29 mouse cellular contexts compared by ENCODE assay signal in genomic region chr11:113537199-113537586, GRCm38 (mm10).
A peak's percentile ranks its signal among the peaks of the same experiment; 100 is the strongest.
DNase-seq lines count a peak whose midpoint lies in the region; ATAC-seq and TF ChIP-seq lines count a peak whose summit lies in the region.
"Had no signal": no experiment of that assay in that cellular context is flagged by ENCODE, and none has a peak within 500 bp of the region (broad histone marks: within the 10 kb centered on the region; RNA-seq: fewer than 3 reads in every experiment).

No protein-coding gene starts in this region.

- no peak for ATAC-seq in stomach, postnatal 0 days (ENCODE audit: low FRiP score, low TSS enrichment)
- ATAC-seq: forebrain, embryonic 15.5 days; intestine, embryonic 15.5 days had no signal

- H3K36me3 ChIP-seq in thymus, adult 2 months (ENCODE audit: control insufficient read depth, insufficient read depth, low read length) = no peaks in the 10 kb centered on the region
- H3K36me3 ChIP-seq in embryonic facial prominence, embryonic 10.5 days (replicated peaks) = peaks cover 4% of the 10 kb centered on the region; the same call in 1 of the 2 replicates
- H3K36me3 ChIP-seq in macrophage (ENCODE audit: inconsistent target) = no peaks in the 10 kb centered on the region
- no peaks in the 10 kb centered on the region for H3K36me3 ChIP-seq in stomach, postnatal 0 days (ENCODE audit: control insufficient read depth, insufficient read depth, low read length)
- H3K36me3 ChIP-seq: embryonic facial prominence, embryonic 12.5 days; embryonic facial prominence, embryonic 15.5 days; forebrain, embryonic 12.5 days; forebrain, embryonic 15.5 days; hindbrain, embryonic 15.5 days; intestine, embryonic 15.5 days had no signal

- no peak for DNase-seq in thymus, adult 2 months
- DNase-seq in thymus, postnatal 10 days (ENCODE audit: low spot score in 2 of 2) = no peak
- no peak for DNase-seq in embryonic facial prominence, embryonic 10.5 days (ENCODE audit: low spot score)
- no peak for DNase-seq in stomach, postnatal 0 days (ENCODE audit: low spot score)
- no peak for DNase-seq in cerebellum, adult 11 months
- DNase-seq in right cerebral cortex, adult 18-20 months = no peak
- no peak for DNase-seq in adipocyte (ENCODE audit: low spot score)
- DNase-seq: adrenal gland, postnatal 14 days; B cell, adult 2 months; cerebellum, adult 11-12 months; cerebellum, adult 8-10 months; cerebellum, postnatal 10 days; cerebellum, postnatal 36 days; gastrocnemius, postnatal 25 days; heart, adult 2 months; heart, postnatal 14 days; heart, postnatal 4 days; kidney, adult 18-20 months had no signal

- no peak overlapping the region for H3K4me2 ChIP-seq in stomach, postnatal 0 days (replicated peaks; ENCODE audit: low read depth)
- H3K4me2 ChIP-seq: embryonic facial prominence, embryonic 12.5 days; embryonic facial prominence, embryonic 15.5 days; forebrain, embryonic 12.5 days; forebrain, embryonic 15.5 days; heart, embryonic 13.5 days; hindbrain, embryonic 15.5 days; intestine, embryonic 15.5 days had no signal

- H3K4me1 ChIP-seq in thymus, adult 2 months (replicated peaks; ENCODE audit: control insufficient read depth, insufficient read depth, low read length) = peaks cover 17% of the 10 kb centered on the region
- peaks cover 15% of the 10 kb centered on the region for H3K4me1 ChIP-seq in embryonic facial prominence, embryonic 10.5 days
- no peaks in the 10 kb centered on the region for H3K4me1 ChIP-seq in stomach, postnatal 0 days (replicated peaks; ENCODE audit: control insufficient read depth, insufficient read depth)
- H3K4me1 ChIP-seq: intestine, embryonic 15.5 days had no signal

- no peaks in the 10 kb centered on the region for H3K79me2 ChIP-seq in macrophage (ENCODE audit: inconsistent target)

- no peak for TF ChIP-seq CTCF in thymus, adult 2 months (IDR thresholded peaks at IDR 0.05; ENCODE audit: borderline replicate concordance, control insufficient read depth, extremely low read depth, insufficient read depth, low read length, poor library complexity)
- no peak for TF ChIP-seq CTCF in stomach, postnatal 0 days (IDR thresholded peaks at IDR 0.05; ENCODE audit: low read depth)

- no peak overlapping the region for H3K4me3 ChIP-seq in thymus, adult 2 months (ENCODE audit: control insufficient read depth, insufficient read depth, low read length)
- no peak overlapping the region for H3K4me3 ChIP-seq in embryonic facial prominence, embryonic 10.5 days
- H3K4me3 ChIP-seq in macrophage (ENCODE audit: inconsistent target) = no peak overlapping the region
- no peak overlapping the region for H3K4me3 ChIP-seq in stomach, postnatal 0 days (ENCODE audit: low read depth, low read length)
- H3K4me3 ChIP-seq: embryonic facial prominence, embryonic 12.5 days; embryonic facial prominence, embryonic 15.5 days; erythroblast, embryonic 14.5 days; forebrain, embryonic 12.5 days; forebrain, embryonic 15.5 days; heart, adult 2 months; heart, embryonic 10.5 days; heart, embryonic 13.5 days; hindbrain, embryonic 15.5 days; intestine, embryonic 15.5 days had no signal

- no peaks in the 10 kb centered on the region for H3K27me3 ChIP-seq in thymus, adult 2 months (ENCODE audit: control insufficient read depth, insufficient read depth, low read length)
- no peaks in the 10 kb centered on the region for H3K27me3 ChIP-seq in embryonic facial prominence, embryonic 10.5 days (replicated peaks; ENCODE audit: low read depth, poor library complexity, severe bottlenecking)
- H3K27me3 ChIP-seq in stomach, postnatal 0 days (ENCODE audit: control insufficient read depth, insufficient read depth, low read length) = no peaks in the 10 kb centered on the region
- H3K27me3 ChIP-seq: CH12.LX; embryonic facial prominence, embryonic 12.5 days; embryonic facial prominence, embryonic 15.5 days; forebrain, embryonic 12.5 days; forebrain, embryonic 15.5 days; hindbrain, embryonic 15.5 days; intestine, embryonic 15.5 days had no signal

- H3K9me3 ChIP-seq in embryonic facial prominence, embryonic 10.5 days = no peaks in the 10 kb centered on the region
- H3K9me3 ChIP-seq in stomach, postnatal 0 days (ENCODE audit: control insufficient read depth, low read length) = no peaks in the 10 kb centered on the region
- H3K9me3 ChIP-seq: embryonic facial prominence, embryonic 12.5 days; embryonic facial prominence, embryonic 15.5 days; forebrain, embryonic 12.5 days; forebrain, embryonic 15.5 days; heart, embryonic 10.5 days; heart, embryonic 13.5 days; hindbrain, embryonic 15.5 days; intestine, embryonic 15.5 days had no signal

- 85% methylated on average over 8 of the region's 8 CpGs for WGBS in thymus, adult 2 months
- WGBS in embryonic facial prominence, embryonic 10.5 days = 87% methylated on average over 8 of the region's 8 CpGs
- WGBS in macrophage (ENCODE audit: missing documents) = 57% methylated on average over 8 of the region's 8 CpGs
- 66% methylated on average over 8 of the region's 8 CpGs for WGBS in stomach, postnatal 0 days

- H3K27ac ChIP-seq in thymus, adult 2 months (ENCODE audit: control insufficient read depth, insufficient read depth, low read length) = peak overlapping the region; percentile 25; the same call in 1 of the 2 replicates
- H3K27ac ChIP-seq in embryonic facial prominence, embryonic 10.5 days (replicated peaks) = 0 out of 2 replicates have a peak overlapping the region, but pooled peaks have one; percentile 12
- peak overlapping the region; percentile 60 for H3K27ac ChIP-seq in macrophage
- 0 out of 2 replicates have a peak overlapping the region, but pooled peaks have one; percentile 30 for H3K27ac ChIP-seq in stomach, postnatal 0 days (replicated peaks)
- H3K27ac ChIP-seq: embryonic facial prominence, embryonic 12.5 days; embryonic facial prominence, embryonic 15.5 days; forebrain, embryonic 12.5 days; heart, adult 2 months; heart, embryonic 10.5 days; heart, embryonic 13.5 days; hindbrain, embryonic 15.5 days; intestine, embryonic 15.5 days had no signal

- TF ChIP-seq EP300 in stomach, postnatal 0 days (optimal IDR thresholded peaks at IDR 0.05) = no peak

- no peak for TF ChIP-seq POLR2A in thymus, adult 2 months (IDR thresholded peaks at IDR 0.05; ENCODE audit: control insufficient read depth, extremely low read depth, insufficient read depth, low read length, poor library complexity)

- no peak overlapping the region for H3K9ac ChIP-seq in stomach, postnatal 0 days (ENCODE audit: low read length)
- H3K9ac ChIP-seq: embryonic facial prominence, embryonic 12.5 days; embryonic facial prominence, embryonic 15.5 days; forebrain, embryonic 12.5 days; forebrain, embryonic 15.5 days; heart, embryonic 13.5 days; hindbrain, embryonic 15.5 days; intestine, embryonic 15.5 days had no signal
